Mouse (Mus musculus) embryo, embryonic 11.5 days (tissue): ENCODE measurements around the gene Rft1.

Experiments used
- DNase-seq: peaks from one replicate; pipeline ENCODE4 v3.0.0-alpha.2; 2012; ENCODE audit warnings: low read depth, low spot score

Gene Rft1

DNA sequence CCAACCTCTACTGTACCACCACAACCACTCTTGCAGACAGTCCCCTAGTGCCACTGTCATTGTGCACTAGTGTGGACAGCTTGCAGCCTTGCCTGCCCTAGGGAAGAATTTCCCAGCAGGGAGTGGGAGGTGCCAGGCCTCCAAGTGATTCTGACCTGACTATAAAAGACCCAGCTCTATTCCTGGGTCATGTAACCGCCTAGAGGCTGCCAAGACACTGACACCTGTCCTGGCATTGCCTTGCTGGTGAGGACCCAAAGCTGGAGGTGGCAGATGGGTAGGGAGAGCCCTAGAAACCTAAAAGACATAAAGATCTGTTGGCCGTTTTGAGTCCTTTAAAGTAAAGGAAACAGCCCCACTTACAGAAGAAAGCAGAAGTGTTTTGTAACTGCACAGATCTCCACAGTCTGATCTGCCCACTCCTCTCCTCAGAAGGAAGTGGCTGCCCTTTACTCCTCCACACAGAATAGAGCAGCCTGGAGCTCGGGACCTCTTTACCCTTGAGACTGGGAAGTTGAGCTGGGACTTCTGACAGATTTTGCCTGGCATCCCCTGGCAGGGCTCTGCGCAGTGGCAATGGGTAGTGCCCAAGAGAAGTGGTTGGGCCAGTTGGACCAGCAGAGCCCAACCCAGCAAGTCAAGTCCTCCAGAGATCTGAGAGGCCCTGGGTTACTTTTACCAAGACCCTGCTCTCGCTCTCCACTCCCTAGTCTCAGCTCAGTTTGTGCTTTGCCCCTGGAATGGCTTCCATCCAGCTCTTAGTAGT, 23.2 kb upstream of the Rft1 start:
- no peak for DNase-seq

DNA sequence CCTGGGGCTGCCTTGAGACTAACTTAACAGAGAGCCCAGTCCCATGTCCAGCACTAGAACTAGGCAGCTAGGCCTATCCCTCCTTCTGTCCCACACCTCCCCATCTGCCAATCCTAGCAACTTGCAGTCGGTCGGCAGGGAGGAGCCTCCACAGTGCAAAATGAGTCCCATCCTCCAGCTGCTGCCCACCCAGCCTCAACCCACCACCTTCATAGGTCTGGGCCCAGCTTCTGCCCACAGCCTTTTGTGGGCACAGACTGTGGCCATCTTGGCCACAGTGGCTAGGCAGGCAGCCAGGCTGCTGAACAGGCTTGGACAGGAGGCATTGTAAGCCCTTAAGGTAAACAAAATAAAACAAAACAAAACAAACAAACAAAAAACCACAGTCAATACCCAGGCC, 22.3 kb upstream of the Rft1 start:
- DNase-seq = no peak

DNA sequence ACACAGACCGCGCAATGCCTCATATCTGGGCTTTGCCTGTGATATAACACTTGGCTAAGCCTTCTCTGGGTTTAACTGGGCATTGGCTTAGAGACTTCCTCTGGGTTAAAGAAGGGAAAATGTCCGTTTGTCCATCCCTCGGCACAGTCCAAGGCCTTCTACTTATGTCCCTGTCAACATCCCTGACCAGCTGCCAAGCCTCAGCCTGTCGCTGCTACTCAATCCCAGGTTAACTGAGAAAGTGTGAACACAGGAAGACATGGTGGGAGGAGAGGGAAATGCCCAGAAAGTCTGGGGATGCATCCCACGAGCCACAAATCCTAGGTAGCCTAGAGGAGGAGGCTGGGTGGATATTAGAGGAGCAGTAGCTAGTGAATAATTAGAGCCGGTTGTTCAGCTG, 20.5 kb upstream of the Rft1 start:
- DNase-seq = no peak

DNA sequence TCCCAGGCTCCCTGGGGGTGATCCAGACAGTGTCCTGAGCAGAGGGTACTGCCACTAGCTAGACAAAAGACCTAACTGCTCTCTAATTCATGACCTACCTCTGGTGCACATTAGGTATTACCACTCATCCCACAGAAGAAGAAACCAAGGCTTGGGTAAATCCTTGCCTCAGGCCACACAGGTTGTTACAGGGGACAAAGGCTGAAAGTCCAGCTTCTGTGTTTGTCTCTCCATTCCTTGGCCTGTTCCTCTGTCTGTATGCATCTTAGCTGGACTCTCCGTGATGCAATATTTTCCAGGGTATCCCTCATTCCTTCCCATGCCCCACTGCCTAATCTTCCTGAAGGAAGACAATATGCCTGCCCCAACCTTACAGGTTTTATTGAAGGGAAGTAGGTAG, 19.7 kb upstream of the Rft1 start:
- DNase-seq = no peak

DNA sequence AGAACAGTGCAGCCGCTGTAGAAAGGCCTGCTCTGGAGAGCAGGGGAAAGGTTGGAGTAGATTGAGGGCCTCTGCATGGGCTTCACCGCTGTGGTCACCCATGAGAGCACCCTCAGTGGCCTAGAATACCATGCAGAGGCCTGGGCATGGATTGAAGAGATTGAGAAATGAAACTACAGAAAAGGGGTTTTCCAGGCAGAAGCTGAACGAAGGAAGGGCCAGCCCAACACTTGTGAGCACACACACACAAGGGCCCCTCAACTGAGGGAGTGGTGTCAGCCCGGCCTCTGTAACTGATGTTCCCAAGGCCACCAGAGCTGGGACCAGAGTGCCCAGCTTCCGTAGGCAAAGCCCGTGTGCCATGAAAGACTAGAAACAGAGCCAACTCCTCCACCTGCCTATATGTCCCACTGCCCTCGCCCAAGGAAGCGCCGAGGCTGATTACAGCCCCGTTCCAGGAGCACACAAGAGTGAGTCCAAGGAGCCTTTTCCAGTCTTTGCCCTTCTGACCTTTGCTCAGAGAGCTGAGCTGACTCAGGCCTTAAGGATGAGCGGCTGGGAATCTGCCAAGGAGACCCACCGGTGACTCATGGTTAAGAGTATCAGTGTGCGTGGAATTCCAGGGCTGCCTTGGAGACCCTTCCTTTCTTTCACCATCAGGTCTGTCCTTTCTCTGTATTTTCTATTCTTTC, 18.8 kb upstream of the Rft1 start:
- DNase-seq = no peak

DNA sequence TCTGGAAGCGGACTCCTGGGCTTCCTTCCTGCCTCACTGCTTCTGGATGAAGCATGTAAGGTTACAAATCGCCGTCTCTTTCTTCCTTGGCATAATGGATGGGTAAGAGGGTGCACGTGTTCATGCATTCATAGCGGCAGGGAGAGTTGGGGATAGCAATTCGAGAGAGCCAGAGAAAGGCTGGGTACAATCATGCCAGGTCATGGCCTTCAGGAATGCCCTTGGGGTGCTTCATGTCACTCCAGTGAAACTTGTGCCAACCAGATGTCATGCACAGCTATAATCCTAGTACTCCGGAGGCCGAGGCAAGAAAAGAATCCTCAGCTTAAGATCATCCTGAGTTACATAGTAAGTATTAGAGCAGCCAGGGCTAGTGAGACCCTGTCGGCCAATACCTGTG, 17.7 kb upstream of the Rft1 start:
- DNase-seq = no peak

DNA sequence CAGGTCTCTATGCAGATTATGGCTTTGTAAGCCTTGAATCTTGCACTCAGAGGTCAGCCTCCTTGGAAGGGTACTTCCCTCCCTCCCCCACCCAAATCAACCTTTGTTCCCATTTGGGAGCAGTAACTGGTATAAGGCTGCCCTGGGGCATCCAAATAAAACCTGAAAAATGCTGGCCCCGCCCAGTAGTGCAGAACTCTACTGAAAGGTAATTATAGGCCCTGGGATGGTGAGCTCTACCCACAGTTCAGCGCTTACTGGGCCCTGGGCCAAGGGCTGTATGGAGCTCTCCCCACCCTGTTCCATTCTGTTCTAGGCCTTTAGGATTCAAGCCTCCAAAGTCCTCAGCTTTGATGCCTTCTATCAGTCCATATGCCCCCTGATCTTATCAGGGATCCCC, 17.1 kb upstream of the Rft1 start:
- DNase-seq = no peak

DNA sequence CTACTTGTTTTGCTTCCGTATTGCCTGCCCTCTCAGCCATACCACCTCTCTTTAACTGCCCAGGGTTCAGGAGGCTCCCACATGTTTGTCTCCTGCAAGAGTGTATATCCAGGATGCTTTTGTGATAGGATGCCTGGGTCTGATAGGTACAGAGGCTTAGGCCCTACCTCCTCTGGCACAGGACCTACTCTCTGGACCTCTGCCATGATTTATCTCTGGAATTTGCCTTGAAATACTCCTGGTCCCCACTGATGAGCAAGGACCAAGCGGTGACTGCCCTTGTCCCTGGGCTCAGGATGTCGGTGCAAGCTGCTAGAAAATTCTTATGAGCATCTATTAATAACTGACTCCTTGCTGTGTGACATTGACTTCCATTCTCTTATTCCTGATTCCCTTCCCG, 16.2 kb upstream of the Rft1 start:
- DNase-seq = no peak

DNA sequence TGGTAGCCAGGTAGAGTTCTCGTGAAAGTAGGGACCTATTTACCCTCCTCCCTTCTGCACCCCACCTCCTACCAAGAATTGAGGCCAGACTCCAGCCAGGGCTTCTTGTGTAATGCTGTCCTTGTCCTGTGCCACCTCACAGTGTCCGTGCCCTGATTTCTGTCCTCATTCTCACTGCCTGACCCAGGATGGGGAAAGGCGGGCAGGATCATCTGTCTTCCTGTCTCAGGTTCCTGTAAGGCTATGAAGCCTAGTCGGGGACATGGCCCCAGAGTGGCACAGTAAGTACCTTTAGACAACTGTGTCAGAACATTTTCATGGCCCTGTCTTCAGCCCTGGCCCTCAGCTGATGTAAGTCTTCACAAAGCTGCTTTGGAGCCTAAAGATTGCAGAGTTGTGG, 15.5 kb upstream of the Rft1 start:
- DNase-seq = no peak

DNA sequence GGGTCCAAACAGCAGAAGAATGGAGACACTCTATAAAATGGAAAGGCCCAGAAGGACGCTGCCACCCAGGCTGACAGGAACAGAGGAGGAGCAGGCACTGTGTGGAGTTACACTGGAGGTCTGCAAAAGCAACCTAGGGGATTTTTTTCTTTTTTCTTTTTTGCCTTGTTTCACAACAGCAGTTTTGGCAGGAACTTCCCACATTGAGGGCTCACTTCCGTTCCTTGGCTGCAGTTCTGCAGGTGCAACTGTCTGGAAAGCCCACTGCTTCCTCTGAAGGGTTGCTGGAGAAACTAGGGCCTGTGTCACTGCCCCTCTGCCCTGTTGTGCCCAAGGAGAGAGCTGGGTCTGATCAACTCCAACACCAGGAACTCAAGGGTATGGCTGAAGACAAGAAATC, 12.4 kb upstream of the Rft1 start:
- no peak for DNase-seq

DNA sequence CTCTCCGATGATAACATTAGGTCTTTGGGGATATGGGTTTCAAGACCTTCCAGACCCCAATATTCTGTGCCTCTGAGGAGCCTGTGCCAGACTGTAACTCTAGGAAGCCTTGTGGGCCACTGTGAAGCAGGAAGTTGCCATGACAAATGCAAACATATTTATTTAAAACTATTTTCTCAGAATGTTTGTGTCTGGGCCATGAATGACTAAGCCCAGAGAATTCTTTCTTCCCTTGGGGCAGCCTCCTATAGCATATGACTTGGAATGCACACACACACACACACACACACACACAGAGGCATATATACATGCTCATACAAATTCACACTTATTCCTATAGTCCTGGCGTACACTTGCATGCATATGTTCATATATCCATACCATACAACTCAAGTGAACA, 10.1 kb upstream of the Rft1 start:
- DNase-seq = no peak

DNA sequence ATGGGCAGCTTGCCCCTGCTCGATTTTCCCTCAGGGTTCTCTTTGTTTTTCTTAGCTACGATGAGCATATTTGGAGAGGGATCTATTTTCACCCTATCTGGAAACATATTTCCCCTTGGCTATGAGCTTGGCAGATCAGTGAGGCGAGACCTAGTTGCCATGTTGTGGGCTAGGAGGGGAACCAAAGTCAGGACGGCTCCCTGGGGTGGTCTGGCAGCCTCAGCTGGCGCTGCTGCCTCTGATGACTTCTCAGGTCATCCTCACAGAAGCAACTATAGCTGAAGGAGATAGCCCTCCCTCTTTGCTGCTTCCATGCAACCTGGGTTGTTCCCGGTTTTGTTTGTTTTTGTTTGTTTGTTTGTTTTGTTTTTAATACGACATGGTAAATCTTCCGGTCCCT, 9.1 kb upstream of the Rft1 start:
- no peak for DNase-seq

DNA sequence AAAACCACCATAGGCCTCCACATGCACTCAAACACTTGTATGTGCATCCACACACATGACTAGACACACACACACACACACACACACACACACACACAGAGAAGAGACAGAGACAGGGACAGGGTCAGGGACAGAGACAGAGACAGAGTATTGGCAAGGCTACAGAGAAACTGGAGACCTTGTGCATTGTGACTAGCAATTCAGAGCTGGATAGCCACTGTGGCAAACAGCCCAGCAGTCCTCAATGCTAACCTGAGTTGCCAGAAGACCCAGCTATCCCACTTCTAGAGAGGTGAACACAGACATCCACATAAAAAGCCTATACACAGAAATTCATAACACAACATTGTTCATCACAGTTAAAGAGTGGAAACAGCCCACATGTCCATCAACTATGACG, 7.7 kb upstream of the Rft1 start:
- DNase-seq = no peak

DNA sequence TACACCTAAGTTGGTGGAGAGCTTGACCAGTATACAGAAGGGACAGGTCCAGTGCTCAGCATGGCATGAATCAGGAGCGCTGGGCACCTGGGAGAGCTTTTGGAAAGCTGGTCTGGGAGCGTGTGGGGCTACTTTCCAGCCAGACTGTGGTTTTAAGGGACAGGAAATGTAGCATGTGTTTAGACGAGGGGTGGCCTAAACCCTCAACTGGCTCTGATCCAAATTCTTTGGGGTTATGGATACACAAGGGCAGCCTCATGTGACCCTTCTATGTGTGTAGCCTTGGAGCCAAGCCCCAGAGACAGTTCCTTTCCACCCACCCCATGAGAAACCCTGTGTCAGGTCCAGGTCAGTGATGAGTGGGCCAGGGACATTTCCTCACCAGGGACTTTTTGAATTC, 5.7 kb upstream of the Rft1 start:
- no peak for DNase-seq

DNA sequence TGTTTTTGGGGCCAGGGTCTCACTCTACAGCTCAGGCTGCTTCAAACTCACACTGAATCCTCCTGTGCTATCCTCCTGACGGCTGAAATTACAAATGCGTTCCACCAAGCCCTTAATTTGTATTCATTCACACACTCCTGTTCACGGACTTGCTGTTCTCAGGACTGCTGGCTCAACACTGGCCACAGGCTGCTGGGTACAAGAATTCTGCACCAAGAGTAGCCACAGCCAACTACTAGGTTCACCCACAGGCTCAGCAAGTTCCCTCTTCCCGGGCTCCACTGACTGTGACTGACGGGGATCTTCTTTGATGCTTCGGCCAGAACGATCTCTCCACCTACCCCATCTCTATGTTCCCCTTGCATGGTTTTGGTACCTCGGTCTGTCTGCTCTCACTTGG, 4.4 kb upstream of the Rft1 start:
- DNase-seq = no peak

DNA sequence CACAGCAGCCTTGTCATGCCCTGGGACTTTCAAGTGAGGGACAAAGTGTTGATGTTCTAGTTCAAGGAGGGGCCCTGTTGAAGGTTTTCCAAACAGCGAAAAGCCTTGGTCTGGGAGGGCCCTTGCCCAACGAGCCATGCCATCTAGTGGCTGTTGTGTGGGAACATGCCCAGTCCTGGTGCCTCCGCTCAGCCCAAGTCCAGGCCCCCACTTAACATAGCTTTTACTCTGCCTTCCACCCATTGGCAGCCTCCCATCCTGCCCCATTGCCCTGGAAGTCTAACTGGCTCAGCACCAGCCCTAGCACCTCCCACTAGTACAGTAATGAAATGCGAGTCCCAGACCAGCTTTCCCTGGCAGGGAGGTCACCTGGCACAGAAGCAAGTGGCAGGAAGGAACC, 3.2 kb upstream of the Rft1 start:
- DNase-seq = no peak

DNA sequence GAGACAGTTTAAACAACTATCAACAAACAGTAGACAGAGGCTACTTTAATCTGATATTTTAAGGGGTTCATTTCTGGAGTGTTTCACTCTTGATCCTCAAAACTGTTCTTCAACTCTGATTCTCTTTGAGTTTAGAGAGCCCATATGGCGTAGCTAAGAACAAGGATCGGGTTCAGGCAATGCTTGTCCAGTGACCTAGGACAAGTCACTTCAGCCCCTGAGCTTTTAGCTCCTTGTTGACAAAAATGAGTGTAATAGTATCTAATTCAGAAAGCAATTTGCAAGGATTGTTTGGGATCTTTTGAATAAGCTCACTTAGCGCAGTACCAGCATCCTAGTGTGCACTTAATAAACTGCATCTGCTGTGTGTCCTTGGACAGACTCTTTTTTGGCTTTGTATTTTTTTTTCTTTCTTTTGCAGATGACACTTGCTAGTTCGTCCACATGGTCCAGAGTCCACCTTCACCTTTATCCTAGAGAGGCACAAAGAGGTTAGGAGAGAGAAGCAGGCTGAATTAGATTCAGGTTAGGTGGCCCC, 600 bp downstream of the Rft1 start:
- no peak for DNase-seq

DNA sequence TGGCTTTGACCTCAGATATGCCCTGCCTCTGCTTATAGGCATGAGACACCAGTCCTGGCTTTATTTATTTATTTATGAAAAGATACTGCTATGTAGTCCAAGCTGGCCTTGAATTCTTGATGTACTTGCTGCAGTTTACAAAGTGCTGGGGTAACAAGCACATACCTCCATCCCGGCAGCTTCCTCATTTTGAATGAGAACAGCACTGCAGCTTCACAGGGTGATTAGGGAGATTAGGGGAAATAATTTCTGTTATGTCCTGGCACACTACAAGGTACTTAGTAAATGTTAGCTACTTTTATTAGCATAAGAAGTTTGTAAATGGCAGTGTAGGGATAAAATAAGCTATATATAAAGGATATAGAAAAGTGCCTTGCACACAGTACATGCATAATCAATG, 1.4 kb downstream of the Rft1 start:
- DNase-seq = no peak

DNA sequence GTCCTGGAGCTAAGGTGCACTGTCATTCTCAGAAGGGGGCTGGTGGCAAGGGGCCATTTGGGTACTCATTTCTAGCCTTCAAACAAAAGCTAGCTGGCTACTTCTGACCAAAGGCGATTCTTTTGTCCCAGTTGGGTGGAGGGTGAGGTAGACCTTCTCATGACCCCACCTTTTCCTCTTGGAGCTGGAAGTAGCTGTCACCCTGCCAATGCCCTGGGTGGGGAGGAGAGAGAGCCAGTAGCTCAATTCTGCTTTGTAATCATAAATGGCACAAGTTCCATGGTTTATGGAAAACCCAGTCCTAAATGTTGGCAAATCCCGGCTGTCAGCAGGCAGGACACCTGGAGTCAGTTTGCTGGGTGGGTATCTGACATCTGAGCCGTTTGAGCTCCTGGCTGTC, 11.9 kb downstream of the Rft1 start:
- DNase-seq = no peak

DNA sequence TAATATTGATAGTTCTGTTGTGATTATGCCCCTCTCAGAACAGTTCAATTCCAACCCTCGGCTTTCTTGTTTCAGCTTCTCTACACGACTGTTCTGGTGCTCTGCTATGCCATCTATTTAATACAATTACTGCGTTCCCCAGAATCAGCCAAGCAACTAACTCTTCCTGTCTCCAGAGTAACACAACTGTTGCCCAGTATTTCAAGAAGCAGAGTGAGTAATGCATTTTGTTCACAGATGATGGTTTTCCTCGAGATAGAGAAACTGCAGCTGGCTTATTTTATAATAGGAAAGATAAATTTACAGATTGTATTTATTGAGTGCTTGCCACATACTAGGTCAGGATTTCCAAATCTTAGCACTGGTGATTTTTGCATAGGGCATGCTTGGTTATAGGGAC, 12.4 kb downstream of the Rft1 start:
- no peak for DNase-seq

DNA sequence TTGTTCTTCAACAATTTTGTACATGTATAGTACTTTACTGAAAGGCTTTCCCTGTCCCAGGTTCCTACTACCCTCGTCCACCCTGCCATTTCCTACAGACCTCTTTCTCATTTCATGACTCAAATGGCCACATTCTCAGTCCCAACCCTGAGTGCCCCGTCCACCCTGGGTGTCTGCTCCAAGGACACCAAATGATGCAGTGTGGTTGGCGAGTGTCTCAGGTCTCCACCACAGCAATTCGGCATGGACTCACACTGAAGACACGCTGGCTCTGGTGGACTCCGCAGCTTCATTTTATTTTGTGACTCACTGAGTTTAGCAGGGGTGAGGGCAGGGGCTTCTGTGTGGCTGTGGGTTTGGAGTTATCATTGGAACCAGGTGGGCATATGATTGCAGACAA, 16.0 kb downstream of the Rft1 start:
- DNase-seq = no peak

DNA sequence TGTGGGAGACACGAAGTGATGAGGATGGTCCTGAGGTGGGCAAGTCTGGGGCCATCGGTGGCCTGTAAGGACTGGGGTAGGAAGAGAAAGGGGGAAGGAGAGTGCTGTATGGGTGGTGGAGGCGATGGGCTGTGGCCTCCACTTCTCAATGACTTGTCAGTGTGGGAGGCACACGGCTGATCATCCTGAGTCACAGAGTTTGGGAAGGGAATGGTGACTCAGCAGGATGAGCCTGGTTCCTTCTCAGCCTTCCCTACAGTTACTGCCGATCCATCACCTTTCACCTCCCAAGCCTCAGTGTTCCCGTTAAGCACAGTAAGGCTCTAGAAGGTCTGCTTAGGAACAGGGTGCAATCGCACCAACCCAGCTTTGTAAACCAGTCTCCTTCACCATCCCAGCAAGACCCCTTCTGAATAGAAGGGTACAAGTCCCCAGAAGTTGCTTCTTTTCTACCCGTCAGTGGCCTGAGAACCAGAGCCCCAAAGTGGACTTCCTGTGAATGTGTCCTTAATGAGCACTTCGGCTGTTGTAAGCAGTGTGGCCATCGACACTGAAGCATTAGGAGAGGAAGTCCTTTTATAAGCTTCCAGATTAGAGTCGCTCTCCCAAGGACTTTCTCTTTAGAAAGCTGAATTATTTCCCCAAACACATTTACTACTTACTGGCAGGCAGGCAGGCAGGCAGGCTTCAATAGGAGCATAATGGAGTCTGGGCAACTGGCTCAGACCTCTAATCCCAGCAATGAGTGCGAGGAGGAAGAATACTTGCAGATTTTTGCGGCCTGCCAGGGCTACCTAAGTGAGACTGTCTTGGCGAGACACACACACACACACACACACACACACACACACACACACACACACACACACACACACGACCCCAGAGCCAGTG, 17.2 kb downstream of the Rft1 start:
- DNase-seq = no peak

DNA sequence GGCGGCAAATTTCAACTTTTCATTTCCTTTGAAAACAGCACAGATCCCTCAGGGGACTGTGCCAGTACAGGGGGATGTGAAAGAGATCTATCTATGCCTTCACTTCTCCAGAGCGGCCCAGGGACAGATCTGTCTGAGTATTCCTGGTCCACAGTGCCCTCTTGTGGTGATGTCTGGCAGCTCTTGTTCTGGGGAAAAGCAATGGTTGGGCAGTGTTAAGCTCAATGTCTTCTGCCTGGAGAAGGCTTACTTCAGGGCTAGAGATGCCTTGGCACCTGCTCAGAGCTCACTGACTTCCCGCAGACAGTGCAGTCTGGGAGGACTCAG, 17.8 kb downstream of the Rft1 start:
- DNase-seq = peak; percentile 80
